Mouse (Mus musculus) heart, postnatal 0 days (tissue): Measurements from ENCODE around the gene D430041D05Rik.

ENCODE experiments used
- CTCF ChIP-seq: IDR thresholded peaks from 2 replicates; pipeline ENCODE4 v1.5.1; 2016; ENCODE audit warnings: antibody characterized with exemption, control low read depth, low read depth
- EP300 ChIP-seq: IDR thresholded peaks from 2 replicates; pipeline ENCODE4 v1.6.1; 2016; ENCODE audit warnings: antibody characterized with exemption, low read depth

- TF ChIP-seq CTCF = no peak
- TF ChIP-seq EP300 = no peak
Observed at GRCm38 (mm10) chr2:104205623-104206022, 205.2 kb downstream of the D430041D05Rik start.
